ENCODE assay signal across 11 mouse cellular contexts in the genomic region with DNA sequence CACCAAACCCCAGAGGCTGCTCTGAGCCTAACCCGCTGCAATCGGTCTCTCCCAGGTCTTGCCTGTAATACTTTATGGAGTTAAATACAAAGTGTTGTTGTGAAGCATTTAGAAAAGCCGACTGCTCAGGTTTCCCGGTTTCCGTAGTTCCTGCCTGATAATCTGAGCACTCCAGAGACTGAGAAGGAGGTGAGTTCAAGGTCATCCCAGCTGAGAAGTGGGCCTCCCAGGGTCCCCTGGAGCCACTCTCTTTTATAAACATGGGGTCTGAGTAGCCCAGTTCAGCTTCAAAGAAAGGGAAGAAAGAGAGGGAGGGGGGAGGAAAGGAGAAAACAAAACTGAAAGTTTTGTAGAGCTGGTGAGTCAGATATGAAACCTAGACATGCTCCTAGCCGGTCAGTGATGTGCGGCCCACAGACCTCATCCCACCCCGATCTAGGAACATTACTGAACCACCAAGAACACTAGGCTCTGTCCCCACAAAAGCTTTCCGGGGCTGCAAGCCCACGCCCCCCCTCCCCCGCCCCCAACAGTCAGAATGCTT. TPM values are rescaled to one million over a fixed set of nuclear protein-coding genes. Genes with fewer than 3 reads are reported as not detected.
DNase-seq lines count a peak whose midpoint lies in the region; ATAC-seq and TF ChIP-seq lines count a peak whose summit lies in the region.
"Had no signal": no experiment of that assay in that cellular context is flagged by ENCODE, and none has a peak within 500 bp of the region (broad histone marks: within the 10 kb centered on the region; RNA-seq: fewer than 3 reads in every experiment).

Zbtb12 (plus strand) TSS at position 148 of the 544 bp plus-strand sequence.

- TF ChIP-seq POLR2A in myocyte (IDR thresholded peaks at IDR 0.05; ENCODE audit: insufficient read length, low read depth) = no peak

- no peak within 1 kb of the TSS for H3K4me2 ChIP-seq in midbrain, embryonic 12.5 days (replicated peaks)
- H3K4me2 ChIP-seq in midbrain, embryonic 11.5 days = no peak within 1 kb of the TSS
- H3K4me2 ChIP-seq in myocyte (ENCODE audit: low read depth) = no peak within 1 kb of the TSS

- DNase-seq in adrenal gland, adult 2 months = peak; percentile 50
- DNase-seq in adrenal gland, adult 18-20 months (ENCODE audit: low spot score in 2 of 2) = no peak
- no peak for DNase-seq in midbrain, embryonic 11.5 days (ENCODE audit: low spot score, missing footprints)
- no peak for DNase-seq in adrenal gland, postnatal 4 days (ENCODE audit: low spot score in 2 of 2)
- DNase-seq in kidney, adult 9 months = no peak
- no peak for DNase-seq in thymus, postnatal 10 days (ENCODE audit: low spot score in 2 of 2)
- DNase-seq: heart, adult 2 months; thymus, postnatal 36 days had no signal

- peaks cover 32% of the 10 kb centered on the region for H3K27me3 ChIP-seq in midbrain, embryonic 12.5 days
- no peaks in the 10 kb centered on the region for H3K27me3 ChIP-seq in midbrain, embryonic 11.5 days (ENCODE audit: control insufficient read depth, insufficient read depth, low read length)
- H3K27me3 ChIP-seq in myocyte (ENCODE audit: control insufficient read depth, insufficient read depth, insufficient read length) = no peaks in the 10 kb centered on the region

- no peak within 1 kb of the TSS for H3K9ac ChIP-seq in midbrain, embryonic 12.5 days (replicated peaks)
- no peak within 1 kb of the TSS for H3K9ac ChIP-seq in midbrain, embryonic 11.5 days (ENCODE audit: low read length)

- 70% methylated on average over 11 of the region's 11 CpGs for WGBS in midbrain, embryonic 12.5 days
- 74% methylated on average over 11 of the region's 11 CpGs for WGBS in midbrain, embryonic 11.5 days

- no peak within 1 kb of the TSS for H3K27ac ChIP-seq in midbrain, embryonic 12.5 days (replicated peaks)
- no peak within 1 kb of the TSS for H3K27ac ChIP-seq in midbrain, embryonic 11.5 days (ENCODE audit: low read depth, low read length)
- H3K27ac ChIP-seq: heart, adult 2 months had no signal

- ATAC-seq in midbrain, embryonic 12.5 days (ENCODE audit: low FRiP score, low read depth) = no peak
- ATAC-seq in midbrain, embryonic 11.5 days (ENCODE audit: low FRiP score) = no peak
- ATAC-seq: lung, postnatal 0 days had no signal

- no peak within 1 kb of the TSS for H3K4me3 ChIP-seq in midbrain, embryonic 12.5 days
- H3K4me3 ChIP-seq in midbrain, embryonic 11.5 days (ENCODE audit: low read depth, low read length) = no peak within 1 kb of the TSS
- no peak within 1 kb of the TSS for H3K4me3 ChIP-seq in myocyte
- H3K4me3 ChIP-seq: heart, adult 2 months had no signal

- no peaks in the 10 kb centered on the region for H3K4me1 ChIP-seq in midbrain, embryonic 12.5 days
- no peaks in the 10 kb centered on the region for H3K4me1 ChIP-seq in midbrain, embryonic 11.5 days (ENCODE audit: control insufficient read depth, insufficient read depth, low read length)

- H3ac ChIP-seq in myocyte (ENCODE audit: control insufficient read depth, insufficient read length) = no peak within 1 kb of the TSS

- no peaks in the 10 kb centered on the region for H3K79me2 ChIP-seq in myocyte (ENCODE audit: control insufficient read depth, insufficient read depth)

- H3K36me3 ChIP-seq in midbrain, embryonic 12.5 days = no peaks in the 10 kb centered on the region
- no peaks in the 10 kb centered on the region for H3K36me3 ChIP-seq in midbrain, embryonic 11.5 days (ENCODE audit: control insufficient read depth, insufficient read depth, low read length)
- no peaks in the 10 kb centered on the region for H3K36me3 ChIP-seq in myocyte (ENCODE audit: control insufficient read depth, insufficient read depth)

- no peaks in the 10 kb centered on the region for H3K9me3 ChIP-seq in midbrain, embryonic 12.5 days
- no peaks in the 10 kb centered on the region for H3K9me3 ChIP-seq in midbrain, embryonic 11.5 days (ENCODE audit: control insufficient read depth, low read length)

TF ChIP-seq in myocyte, 11 proteins besides CTCF, POLR2A, EP300 and RAD21:
- TF ChIP-seq MYOG (IDR thresholded peaks at IDR 0.05; ENCODE audit: control insufficient read depth in 1 of 3, insufficient read depth in 1 of 3, insufficient read length in 2 of 3, low read depth in 2 of 3) (no peak), TCF12 (IDR thresholded peaks at IDR 0.05; ENCODE audit: insufficient read depth, poor library complexity, severe bottlenecking) (no peak), SRF (IDR thresholded peaks at IDR 0.05; ENCODE audit: control insufficient read depth, insufficient read length, low read depth) (no peak), E2F4 (IDR thresholded peaks at IDR 0.05; ENCODE audit: insufficient read depth) (no peak), MAX (IDR thresholded peaks at IDR 0.05; ENCODE audit: low read depth) (no peak), TCF3 (IDR thresholded peaks at IDR 0.05; ENCODE audit: insufficient read length, low read depth) (no peak), MYOD1 (IDR thresholded peaks at IDR 0.05; ENCODE audit: control insufficient read depth in 1 of 3, insufficient read length in 2 of 3, low read depth in 2 of 3) (no peak), POLR2AphosphoS2 (IDR thresholded peaks at IDR 0.05; ENCODE audit: insufficient read length, low read depth) (no peak), CEBPB (IDR thresholded peaks at IDR 0.05; ENCODE audit: insufficient read depth, poor library complexity, severe bottlenecking) (no peak), REST (IDR thresholded peaks at IDR 0.05; ENCODE audit: insufficient read depth, insufficient read length) (no peak), USF1 (IDR thresholded peaks at IDR 0.05; ENCODE audit: low read depth) (no peak)
TF ChIP-seq in myocyte: peak in this region for 0.

RNA-seq across cellular contexts. Expression of gene Zbtb12, which starts in this region (rescaled TPM):
- total RNA-seq in adrenal gland, adult 2 months (2021) = 10 to 100 TPM; 10.8 to 16.1 TPM
- polyA plus RNA-seq in adrenal gland, adult 2 months (2012; rRNA removed) = 18.7 and 21.5 TPM in 2 replicates
- total RNA-seq in adrenal gland, adult 18-20 months (2021) = 10 to 100 TPM in 1 of 2 experiments, 1 to 10 TPM in 1; 9.9 to 12.4 TPM
- 11.4 and 15.1 TPM in 2 replicates for polyA plus RNA-seq in midbrain, embryonic 12.5 days (2016; fragmentation: Nextera tagmentation; extraction: Ambion mirVana)
- 2.5 and 2.9 TPM in 2 replicates for polyA plus RNA-seq in midbrain, embryonic 11.5 days (2014; fragmentation: Nextera tagmentation; extraction: Ambion mirVana)
- total RNA-seq in adrenal gland, postnatal 4 days (2021) = 10 to 100 TPM; 23.6 to 26.2 TPM
- 10.2 TPM for polyA plus RNA-seq in myocyte (2012; fragmentation: generic; extraction: Trizol)
